8 mouse cellular contexts compared by ENCODE assay signal in the genomic region with DNA sequence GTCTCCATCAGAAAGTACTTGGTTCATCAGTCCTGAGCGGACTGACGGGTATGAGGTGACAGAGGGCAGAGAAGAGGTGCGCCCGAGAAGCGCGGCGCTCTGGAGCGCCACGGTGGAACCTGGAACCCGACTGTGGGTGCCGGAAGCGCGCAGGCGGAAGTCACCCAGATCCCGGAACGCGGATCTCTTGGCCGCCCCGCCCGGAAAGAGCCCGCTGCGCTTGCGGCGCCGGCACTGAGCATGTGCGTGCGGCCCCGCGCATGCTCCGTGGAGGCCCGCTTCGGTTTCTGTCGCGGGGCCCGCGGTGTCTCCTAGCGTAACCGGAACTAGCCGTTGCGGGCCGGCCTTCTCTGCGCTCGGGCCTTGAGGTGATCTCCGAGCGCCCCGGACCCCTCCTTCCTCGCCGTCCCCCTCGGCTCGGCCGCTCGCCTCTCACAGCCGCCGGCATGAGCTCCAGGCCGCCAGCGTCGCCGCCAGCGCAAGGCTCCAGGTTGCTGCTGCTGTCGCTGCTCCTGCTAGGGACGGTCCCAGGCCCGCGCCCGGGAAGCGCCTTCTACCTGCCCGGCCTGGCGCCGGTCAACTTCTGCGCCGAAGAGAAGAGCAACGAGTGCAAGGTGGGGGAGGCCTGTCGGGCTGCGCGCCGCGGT. TPM values are rescaled to one million over a fixed set of nuclear protein-coding genes. Genes with fewer than 3 reads are reported as not detected.
A peak's percentile ranks its signal among the peaks of the same experiment; 100 is the strongest.
DNase-seq lines count a peak whose midpoint lies in the region; ATAC-seq lines count a peak whose summit lies in the region.

A gene (plus strand): TSS at position 217 of the 647 bp plus-strand sequence.

- ATAC-seq in erythroid progenitor cell, adult 5-6 weeks (replicated peaks; ENCODE audit: low FRiP score, poor library complexity, severe bottlenecking), result peak; percentile 89
- ATAC-seq in heart, embryonic 12.5 days (ENCODE audit: insufficient number of reproducible peaks, low FRiP score), result peak; percentile 94
- ATAC-seq in liver, embryonic 12.5 days, result peak; percentile 89
- peak; percentile 92 for ATAC-seq in stomach, embryonic 15.5 days (ENCODE audit: insufficient read depth, low FRiP score, low read depth)

- H3K27ac ChIP-seq in heart, embryonic 12.5 days (ENCODE audit: poor library complexity, severe bottlenecking), result peak within 1 kb of the TSS; percentile 94
- H3K27ac ChIP-seq in liver, embryonic 12.5 days, result peak within 1 kb of the TSS; percentile 95
- peak within 1 kb of the TSS; percentile 94 for H3K27ac ChIP-seq in stomach, embryonic 15.5 days

- H3K27me3 ChIP-seq in heart, embryonic 12.5 days (replicated peaks), result no peaks in the 10 kb centered on the region
- no peaks in the 10 kb centered on the region for H3K27me3 ChIP-seq in liver, embryonic 12.5 days (replicated peaks)
- no peaks in the 10 kb centered on the region for H3K27me3 ChIP-seq in stomach, embryonic 15.5 days (replicated peaks)

- 0 out of 2 replicates have a peak, but pooled peaks cover 2% of the 10 kb centered on the region for H3K9me3 ChIP-seq in heart, embryonic 12.5 days (replicated peaks)
- H3K9me3 ChIP-seq in liver, embryonic 12.5 days (replicated peaks), result no peaks in the 10 kb centered on the region
- H3K9me3 ChIP-seq in stomach, embryonic 15.5 days, result no peaks in the 10 kb centered on the region

- no peaks in the 10 kb centered on the region; the same call in 1 of the 2 replicates for H3K36me3 ChIP-seq in heart, embryonic 12.5 days
- H3K36me3 ChIP-seq in liver, embryonic 12.5 days, result peaks cover 22% of the 10 kb centered on the region
- no peaks in the 10 kb centered on the region for H3K36me3 ChIP-seq in stomach, embryonic 15.5 days

- peak; percentile 97 for DNase-seq in CD4-positive helper T cell, adult 2 months (ENCODE audit: low read depth, low spot score)
- DNase-seq in brain, embryonic 18.5 days (ENCODE audit: low read depth, low spot score), result peak; percentile 86
- peak; percentile 97 for DNase-seq in kidney, postnatal 10 days
- peak; percentile 87 to 93 for DNase-seq in natural killer cell, adult 2 months (ENCODE audit: low spot score in 2 of 2)

- peaks cover 36% of the 10 kb centered on the region for H3K4me1 ChIP-seq in heart, embryonic 12.5 days (replicated peaks)
- H3K4me1 ChIP-seq in liver, embryonic 12.5 days, result peaks cover 36% of the 10 kb centered on the region
- H3K4me1 ChIP-seq in stomach, embryonic 15.5 days, result peaks cover 20% of the 10 kb centered on the region; the same call in 1 of the 2 replicates

- peak within 1 kb of the TSS; percentile 99 for H3K9ac ChIP-seq in heart, embryonic 12.5 days
- H3K9ac ChIP-seq in liver, embryonic 12.5 days, result peak within 1 kb of the TSS; percentile 99
- peak within 1 kb of the TSS; percentile 95 for H3K9ac ChIP-seq in stomach, embryonic 15.5 days

- peak within 1 kb of the TSS; percentile 98 for H3K4me3 ChIP-seq in heart, embryonic 12.5 days
- H3K4me3 ChIP-seq in liver, embryonic 12.5 days, result peak within 1 kb of the TSS; percentile 100
- H3K4me3 ChIP-seq in stomach, embryonic 15.5 days (replicated peaks), result peak within 1 kb of the TSS; percentile 81

- WGBS in heart, embryonic 12.5 days, result under 1% methylated on average over 76 of the region's 76 CpGs
- under 1% methylated on average over 75 of the region's 76 CpGs for WGBS in liver, embryonic 12.5 days (ENCODE audit: insufficient replicate concordance)
- WGBS in stomach, embryonic 15.5 days, result under 1% methylated on average over 76 of the region's 76 CpGs

- peak within 1 kb of the TSS; percentile 86 for H3K4me2 ChIP-seq in heart, embryonic 12.5 days
- peak within 1 kb of the TSS; percentile 89 for H3K4me2 ChIP-seq in liver, embryonic 12.5 days
- H3K4me2 ChIP-seq in stomach, embryonic 15.5 days, result peak within 1 kb of the TSS; percentile 84

RNA-seq across cellular contexts. Expression of the gene that starts here (rescaled TPM):
- total RNA-seq in erythroid progenitor cell, adult 5-6 weeks (2015; ENCODE audit: low replicate concordance), result 45.8 and 62.5 TPM in 2 replicates
- 45.1 and 53.8 TPM in 2 replicates for total RNA-seq in erythroid progenitor cell, adult 5-6 weeks (2017; ENCODE audit: low replicate concordance)
- polyA plus RNA-seq in heart, embryonic 12.5 days (2016; fragmentation: Nextera tagmentation; extraction: Ambion mirVana), result 144 and 147 TPM in 2 replicates
- polyA plus RNA-seq in liver, embryonic 12.5 days (2016; fragmentation: Nextera tagmentation; extraction: Ambion mirVana), result 91.1 and 92.6 TPM in 2 replicates
- polyA plus RNA-seq in stomach, embryonic 15.5 days (2015; fragmentation: Nextera tagmentation; extraction: Ambion mirVana), result 186 and 206 TPM in 2 replicates

Comparison
In these comparisons a context has a peak if more than half of its experiments do, and no peak if none do; other contexts are left out.
1. Peak in every context shown above with its lines: DNase-seq, ATAC-seq, H3K4me3 ChIP-seq and H3K27ac ChIP-seq.